Mouse (Mus musculus): ENCODE measurements around the gene Bicc1.
"Not testable (repeated sequence)": the region's sequence is repeated elsewhere in the genome, so short reads cannot be mapped to it uniquely, and the experiment has no call there.

Bicc1 gene

DNA sequence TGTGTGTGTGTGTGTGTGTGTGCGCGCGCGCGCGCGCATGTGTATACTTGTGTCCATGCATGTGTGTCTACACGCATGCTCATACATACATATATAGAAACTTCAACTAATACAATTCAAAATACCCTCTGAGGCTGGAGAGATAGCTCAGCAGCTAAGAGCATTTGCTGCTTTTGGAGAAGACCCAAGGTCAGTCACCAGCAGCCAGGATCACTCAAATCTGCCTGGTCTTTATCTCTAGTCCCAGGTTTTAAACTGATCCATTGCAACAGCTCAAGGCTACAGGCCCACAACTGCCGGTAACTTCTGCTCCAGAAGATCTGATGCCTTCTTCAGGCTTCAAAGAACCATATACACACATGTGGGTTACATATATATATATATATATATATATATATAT lies 163.4 kb downstream of the Bicc1 start:
- DNase-seq (ENCODE audit: low spot score), result no peak

DNA sequence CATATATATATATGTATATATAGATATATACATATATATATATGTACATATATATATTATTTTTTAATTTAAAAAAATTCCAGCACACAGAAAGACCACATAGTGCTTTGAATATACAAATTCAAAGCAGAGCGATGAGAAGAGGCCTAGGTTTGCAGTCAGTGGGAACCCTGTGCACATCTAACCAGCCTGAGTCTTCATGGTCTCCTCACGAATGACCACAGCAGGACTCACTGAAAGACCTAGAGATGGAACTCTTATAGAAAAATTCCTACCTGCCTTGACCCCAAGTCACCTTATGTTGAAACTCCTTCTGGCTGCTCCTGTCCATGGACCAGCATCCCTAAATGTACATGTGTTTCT lies 165.4 kb downstream of the Bicc1 start:
- DNase-seq (ENCODE audit: low spot score), result no peak

- no peak for DNase-seq (ENCODE audit: low spot score)
These were observed 165.9 kb downstream of the Bicc1 start for GRCm38 (mm10) chr10:70993497-70994134.

- DNase-seq (ENCODE audit: low spot score), result no peak
These were observed 172.1 kb downstream of the Bicc1 start for GRCm38 (mm10) chr10:70987396-70987795.

DNA sequence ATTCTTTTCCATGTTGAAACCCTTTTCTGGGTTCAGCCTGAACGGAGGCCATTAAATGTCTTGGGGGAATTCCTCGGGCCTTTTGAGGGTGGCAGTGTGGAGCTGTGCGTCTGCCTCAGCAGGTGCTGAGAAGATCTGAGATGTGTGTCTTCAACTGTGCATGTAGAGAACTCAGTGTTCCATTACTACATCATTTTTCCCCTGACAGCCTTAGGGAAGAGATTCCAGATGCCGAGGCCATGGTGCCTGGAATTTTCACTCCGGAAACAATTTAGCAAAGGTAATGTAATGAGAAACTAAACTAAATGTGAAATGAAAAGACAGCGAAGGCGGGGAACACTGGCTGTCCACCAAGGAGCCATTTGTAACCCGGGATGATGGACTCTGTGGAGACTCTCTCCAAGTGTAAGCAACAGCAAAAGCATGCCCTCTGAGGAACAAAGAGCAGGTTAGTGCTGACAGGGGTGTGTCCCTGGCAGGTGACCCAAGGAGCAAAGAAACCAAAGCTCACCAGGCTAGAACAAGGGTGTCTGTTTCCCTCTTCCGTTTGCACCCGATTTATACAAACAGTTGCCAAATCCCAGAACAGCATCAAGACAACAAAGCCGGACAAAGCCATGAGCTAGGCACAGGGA lies 176.3 kb downstream of the Bicc1 start:
- no peak for DNase-seq (ENCODE audit: low spot score)

DNA sequence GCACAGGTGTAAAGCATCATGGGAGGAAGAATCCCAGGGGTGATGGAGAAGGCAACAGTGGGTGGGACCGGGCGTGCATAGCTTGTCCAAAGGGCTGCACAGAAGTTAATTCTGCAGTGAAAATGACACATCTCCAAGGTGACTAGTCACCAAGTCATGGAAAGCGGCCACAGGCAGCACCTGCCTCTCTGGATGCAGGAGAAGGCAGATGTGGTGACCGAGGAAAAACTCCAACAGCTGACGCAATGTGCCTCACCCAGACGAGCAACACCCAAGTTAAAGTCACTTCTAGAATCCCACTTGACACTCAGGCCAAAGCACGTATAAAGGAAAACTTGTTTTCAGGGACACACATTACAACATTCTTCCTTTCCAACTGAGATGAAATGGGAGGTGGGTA lies 177.3 kb downstream of the Bicc1 start:
- no peak for DNase-seq (ENCODE audit: low spot score)

DNA sequence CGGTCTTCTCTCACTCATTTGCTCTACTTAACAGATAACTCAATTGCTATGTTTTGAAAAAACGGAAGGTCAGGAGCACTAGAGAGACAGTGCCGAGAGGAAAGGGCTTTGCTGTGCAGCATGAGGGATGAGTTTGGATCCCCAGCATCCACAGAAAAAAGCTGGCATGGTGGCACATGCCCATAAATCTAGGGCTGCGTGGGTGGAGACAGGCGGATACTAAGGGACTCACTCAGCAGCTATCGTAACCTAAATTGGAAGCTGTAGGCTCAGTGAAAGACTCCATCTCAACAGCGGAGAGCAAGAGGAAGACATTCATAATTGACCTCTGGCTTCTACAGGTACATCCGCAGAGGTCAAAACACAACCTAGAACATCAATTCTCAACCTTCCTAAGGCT lies 179.8 kb downstream of the Bicc1 start:
- no peak for DNase-seq (ENCODE audit: low spot score)

DNA sequence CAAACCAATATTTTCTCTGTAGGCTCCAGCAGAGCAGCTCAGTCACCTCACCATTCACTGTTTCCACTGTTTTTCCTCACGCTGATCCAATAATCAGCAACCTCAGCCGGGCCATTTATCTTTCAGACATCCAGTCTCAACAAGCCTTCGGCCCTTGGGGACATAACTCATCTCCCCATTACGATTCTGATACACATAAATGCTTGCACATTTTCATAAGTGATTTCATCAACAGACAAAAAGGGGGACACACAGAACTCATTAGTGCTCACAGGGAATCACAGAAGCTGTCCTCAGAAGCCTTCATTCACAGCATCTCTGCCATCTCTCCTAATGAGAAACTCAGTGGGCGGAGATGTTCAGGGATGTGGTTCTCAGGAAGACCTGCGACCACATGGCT lies 182.4 kb downstream of the Bicc1 start:
- DNase-seq (ENCODE audit: low spot score), result no peak

DNA sequence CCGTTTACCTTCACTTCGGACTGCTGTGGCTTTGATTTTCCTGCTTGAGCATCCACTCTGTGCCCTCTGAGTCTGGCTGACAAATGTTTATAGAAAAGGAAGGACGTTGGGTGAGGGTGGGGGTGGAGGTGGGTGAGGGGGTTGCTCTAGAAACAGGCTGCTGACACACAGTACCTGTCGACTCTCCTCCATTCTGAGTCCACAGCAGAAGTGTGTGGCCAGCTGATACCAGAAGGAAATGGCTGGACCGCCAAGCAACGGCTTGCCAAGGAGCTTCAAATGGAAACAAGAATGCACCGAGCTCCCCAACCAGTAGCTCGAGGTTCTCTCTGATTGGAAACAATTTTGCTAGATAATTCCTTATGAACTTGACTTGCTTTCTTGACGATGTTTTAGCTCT lies 182.9 kb downstream of the Bicc1 start:
- DNase-seq (ENCODE audit: low spot score), result no peak

GRCm38 (mm10) chr10:70971156-70971555 lies 188.3 kb downstream of the Bicc1 start:
- DNase-seq (ENCODE audit: low spot score), result no peak

DNA sequence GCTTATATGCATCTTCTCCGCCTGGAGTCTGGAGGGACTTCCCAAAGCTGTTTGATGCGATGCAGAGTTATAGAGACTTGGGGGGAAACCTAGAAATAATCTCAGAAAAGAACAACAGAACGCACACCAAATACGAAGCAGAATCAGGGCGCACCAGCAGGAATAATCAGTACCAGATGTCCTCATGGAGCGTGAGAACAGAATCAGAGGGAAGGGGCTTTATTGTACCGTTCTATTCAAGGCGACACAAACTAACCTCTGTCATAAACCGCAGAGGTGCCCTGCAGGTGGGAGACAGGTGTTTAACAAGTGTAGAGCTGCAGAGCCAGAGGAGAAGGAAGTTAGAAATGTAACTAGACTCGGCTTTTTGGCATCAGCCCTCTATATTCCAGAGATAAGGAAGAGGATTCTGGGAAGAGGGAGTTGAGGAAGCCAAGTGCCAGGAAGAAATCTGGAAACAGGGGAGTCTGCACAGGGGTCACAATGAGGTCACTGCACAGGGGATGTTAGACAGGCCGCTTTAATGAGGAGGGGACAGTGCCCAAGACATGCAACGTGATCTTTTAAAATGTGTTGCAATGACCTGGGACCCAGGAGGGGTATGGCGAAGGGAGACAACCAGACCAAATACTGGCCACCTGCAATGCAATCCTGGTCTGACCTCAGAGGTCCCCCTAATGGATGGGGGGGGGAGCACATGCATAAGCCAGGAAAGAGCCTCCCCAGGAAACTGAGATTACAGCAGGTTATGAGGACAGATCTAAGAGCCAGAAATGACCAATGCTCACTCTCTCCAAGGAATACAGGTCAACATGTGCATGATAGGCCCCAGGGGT lies 190.4 kb downstream of the Bicc1 start:
- DNase-seq (ENCODE audit: low spot score), result no peak

- no peak for DNase-seq (ENCODE audit: low spot score)
These were observed 192.7 kb downstream of the Bicc1 start for GRCm38 (mm10) chr10:70966642-70967345.

GRCm38 (mm10) chr10:70964706-70965105 lies 194.8 kb downstream of the Bicc1 start:
- DNase-seq (ENCODE audit: low spot score), result no peak

- DNase-seq (ENCODE audit: low spot score), result no peak
These were observed 195.8 kb downstream of the Bicc1 start for GRCm38 (mm10) chr10:70963599-70964193.

GRCm38 (mm10) chr10:70961641-70962040 lies 197.9 kb downstream of the Bicc1 start:
- DNase-seq (ENCODE audit: low spot score), result no peak

- not testable (repeated sequence) for DNase-seq (ENCODE audit: low spot score)
These were observed 199.1 kb downstream of the Bicc1 start for GRCm38 (mm10) chr10:70960396-70960795.

- DNase-seq (ENCODE audit: low spot score), result no peak
These were observed 206.7 kb downstream of the Bicc1 start for GRCm38 (mm10) chr10:70952770-70953147.

GRCm38 (mm10) chr10:70952056-70952769 lies 207.3 kb downstream of the Bicc1 start:
- no peak for DNase-seq (ENCODE audit: low spot score)

DNA sequence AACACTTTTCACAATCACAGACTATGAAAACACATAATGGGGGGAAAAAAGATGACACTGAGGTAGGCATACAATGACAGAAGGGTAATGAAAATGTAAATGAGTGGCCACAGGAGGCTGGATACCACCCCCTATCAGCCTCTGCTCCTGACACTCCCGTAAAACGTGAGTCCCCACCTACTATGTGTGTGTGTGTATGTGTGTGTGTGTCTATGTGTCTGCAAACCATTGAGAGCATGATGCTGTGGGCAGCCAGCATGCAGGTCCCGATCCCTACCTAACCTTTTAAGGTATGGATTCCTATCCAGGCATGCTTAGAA lies 209.4 kb downstream of the Bicc1 start:
- no peak for DNase-seq (ENCODE audit: low spot score)

DNA sequence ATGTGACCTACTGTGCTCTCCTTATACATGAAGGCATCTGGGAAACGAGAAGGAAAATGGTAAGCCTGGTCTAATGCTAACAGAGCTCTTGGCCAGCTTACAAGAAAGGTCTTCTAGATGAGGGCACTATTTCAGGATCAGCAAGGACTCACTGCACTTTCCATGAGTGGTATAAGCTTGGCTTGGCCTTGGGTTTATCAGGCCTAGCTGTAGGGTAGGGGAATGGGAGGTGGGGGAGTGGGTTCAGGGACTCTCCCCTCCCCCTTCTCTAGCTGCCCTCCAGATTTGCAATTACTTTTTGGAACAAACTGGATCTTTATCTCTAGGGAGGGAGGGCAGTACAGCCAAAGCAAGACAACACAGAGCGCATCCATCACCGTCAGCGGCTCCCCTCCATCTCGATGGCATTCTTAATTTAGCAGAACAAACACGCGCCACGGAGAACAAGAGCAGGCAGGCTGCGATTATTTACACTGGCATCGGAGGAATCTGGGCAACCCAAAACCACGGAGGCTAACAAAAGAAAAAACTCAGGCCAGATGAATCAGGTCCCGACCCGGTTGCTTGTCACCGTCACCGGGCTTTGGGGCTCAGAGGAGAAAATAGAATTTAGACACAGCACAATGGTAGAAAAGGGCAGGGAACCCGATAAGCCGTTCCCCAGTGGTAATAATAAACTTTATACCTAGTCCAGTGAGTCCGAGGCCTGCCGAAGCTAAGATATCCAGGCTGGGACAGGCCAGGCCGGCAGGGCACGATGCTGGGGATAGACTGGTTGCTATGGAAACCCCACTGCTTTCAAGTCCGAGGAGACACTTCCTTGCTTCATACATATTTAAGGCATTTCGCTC lies 210.0 kb downstream of the Bicc1 start:
- no peak for DNase-seq (ENCODE audit: low spot score)

GRCm38 (mm10) chr10:70948276-70948675 lies 211.2 kb downstream of the Bicc1 start:
- DNase-seq (ENCODE audit: low spot score), result no peak

Measured in spleen, adult 12 weeks (tissue).